7 mouse cellular contexts compared by ENCODE assay signal in the genomic region with DNA sequence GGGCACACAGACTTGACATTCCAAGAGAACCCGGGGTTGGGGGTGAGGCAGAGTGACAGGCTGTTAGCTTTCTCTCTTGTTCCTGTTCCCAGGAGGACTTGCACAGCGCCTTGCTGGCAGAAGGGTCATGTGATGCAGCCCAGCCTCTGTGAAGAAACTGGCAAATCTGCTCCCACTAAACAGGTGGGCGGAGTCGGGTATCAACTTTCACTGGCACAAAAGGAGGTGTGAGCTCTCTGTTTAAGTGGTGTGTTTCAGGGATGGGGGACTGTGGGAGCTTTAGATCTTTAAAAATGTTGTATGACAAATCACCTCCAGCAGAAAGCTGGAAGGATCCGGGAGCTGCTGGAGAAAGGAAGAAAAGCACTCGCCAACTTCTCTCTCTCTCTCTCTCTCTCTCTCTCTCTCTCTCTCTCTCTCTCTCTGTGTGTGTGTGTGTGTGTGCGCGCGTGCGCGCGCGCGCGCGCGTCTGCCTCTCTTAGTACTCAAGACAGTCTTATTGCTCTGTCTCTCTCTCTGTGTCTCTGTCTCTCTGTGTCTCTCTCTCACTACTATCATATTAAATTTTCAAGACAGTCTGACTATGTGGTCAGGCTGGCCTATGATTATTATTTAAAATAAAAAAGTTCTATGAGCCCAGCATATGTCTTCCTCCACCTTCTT. TPM values are rescaled to one million over a fixed set of nuclear protein-coding genes. Genes with fewer than 3 reads are reported as not detected.
A peak's percentile ranks its signal among the peaks of the same experiment; 100 is the strongest.
DNase-seq lines count a peak whose midpoint lies in the region; ATAC-seq lines count a peak whose summit lies in the region.

No protein-coding gene starts in this region.

- H3K9ac ChIP-seq in hindbrain, embryonic 11.5 days (ENCODE audit: low read depth, low read length) = no peak overlapping the region
- no peak overlapping the region for H3K9ac ChIP-seq in lung, embryonic 15.5 days

- H3K4me1 ChIP-seq in hindbrain, embryonic 11.5 days (replicated peaks; ENCODE audit: control insufficient read depth, insufficient read depth, low read length) = peaks cover 9% of the 10 kb centered on the region
- peaks cover 14% of the 10 kb centered on the region for H3K4me1 ChIP-seq in lung, embryonic 15.5 days

- WGBS in hindbrain, embryonic 11.5 days = 17% methylated on average over 15 of the region's 17 CpGs
- WGBS in lung, embryonic 15.5 days = under 1% methylated on average over 16 of the region's 17 CpGs

- H3K4me3 ChIP-seq in hindbrain, embryonic 11.5 days (ENCODE audit: low read depth, low read length) = no peak overlapping the region
- peak overlapping the region; percentile 33 for H3K4me3 ChIP-seq in lung, embryonic 15.5 days

- ATAC-seq in hindbrain, embryonic 11.5 days (ENCODE audit: low FRiP score) = peak; percentile 81
- ATAC-seq in lung, embryonic 15.5 days (ENCODE audit: borderline replicate concordance, extremely low read depth, low FRiP score, low TSS enrichment) = peak; percentile 89

- no peaks in the 10 kb centered on the region for H3K9me3 ChIP-seq in hindbrain, embryonic 11.5 days (ENCODE audit: control insufficient read depth, low read length)
- no peaks in the 10 kb centered on the region for H3K9me3 ChIP-seq in lung, embryonic 15.5 days

- peaks cover 13% of the 10 kb centered on the region for H3K36me3 ChIP-seq in hindbrain, embryonic 11.5 days (ENCODE audit: control insufficient read depth, insufficient read depth, low read length)
- no peaks in the 10 kb centered on the region for H3K36me3 ChIP-seq in lung, embryonic 15.5 days

- peak overlapping the region; percentile 34; the same call in 1 of the 2 replicates for H3K27ac ChIP-seq in hindbrain, embryonic 11.5 days (ENCODE audit: low read depth, low read length)
- H3K27ac ChIP-seq in lung, embryonic 15.5 days = peak overlapping the region; percentile 66

- no peak overlapping the region for H3K4me2 ChIP-seq in hindbrain, embryonic 11.5 days (replicated peaks; ENCODE audit: low read depth, low read length)
- peak overlapping the region; percentile 46 for H3K4me2 ChIP-seq in lung, embryonic 15.5 days

- no peaks in the 10 kb centered on the region for H3K27me3 ChIP-seq in hindbrain, embryonic 11.5 days (ENCODE audit: control insufficient read depth, insufficient read depth, low read length)
- H3K27me3 ChIP-seq in lung, embryonic 15.5 days = no peaks in the 10 kb centered on the region

- peak; percentile 56 for DNase-seq in brain, embryonic 18.5 days (ENCODE audit: low read depth, low spot score)
- DNase-seq in frontal cortex, postnatal 10 days (ENCODE audit: low spot score in 2 of 2) = peak; percentile 68 to 77
- peak; percentile 79 for DNase-seq in hindbrain, embryonic 11.5 days (ENCODE audit: low spot score)
- DNase-seq in layer of hippocampus, postnatal 10 days (ENCODE audit: low spot score in 2 of 2) = peak; percentile 39 to 59
- DNase-seq in ovary, adult 18-20 months (ENCODE audit: low spot score) = peak; percentile 70
- peak; percentile 76 for DNase-seq in yolk sac, embryonic 10.5 days (ENCODE audit: low spot score)

RNA-seq across cellular contexts. Expression of gene Rad18, which starts 32.4 kb away (rescaled TPM):
- 36.1 and 37.0 TPM in 2 replicates for polyA plus RNA-seq in hindbrain, embryonic 11.5 days (2014; fragmentation: Nextera tagmentation; extraction: Ambion mirVana)
- total RNA-seq in layer of hippocampus, postnatal 10 days (2021) = 10 to 100 TPM in 1 of 2 experiments, 1 to 10 TPM in 1; 9.3 to 10.7 TPM
- polyA plus RNA-seq in lung, embryonic 15.5 days (2015; fragmentation: Nextera tagmentation; extraction: Ambion mirVana) = 47.4 and 48.4 TPM in 2 replicates
